Mouse (Mus musculus): ENCODE measurements at regions not wholly inside any gene's neighbourhood (a gene's known extent, or its start where the extent isn't known, plus 50 kb on each side); places are given as distances from the start of the nearest gene placed in this dataset.

DNA sequence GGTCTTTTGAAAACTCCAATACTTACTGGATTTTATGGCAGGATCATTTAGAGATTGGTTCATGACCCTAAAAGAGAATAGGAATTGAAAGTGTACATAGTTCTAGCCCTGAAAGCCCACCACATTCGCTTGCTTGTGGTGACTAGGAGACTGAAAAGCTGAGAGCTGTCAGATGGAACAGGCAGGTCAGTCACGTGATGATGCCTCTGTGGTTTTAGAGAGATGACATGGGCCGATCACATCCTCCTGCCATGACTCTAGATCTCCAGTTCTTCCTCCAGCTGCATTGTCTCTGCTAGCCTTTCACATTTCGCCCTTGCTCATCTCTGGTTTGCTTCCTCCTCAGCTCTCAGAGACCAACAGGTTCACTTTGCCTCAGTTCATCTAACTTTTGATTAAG is 98.6 kb upstream of the Slc7a14 start:
- intact Hi-C loops (cut with DNase I; ENCODE audit: low total_unique reads), result no loop called here
- DNase-seq, result no peak

DNA sequence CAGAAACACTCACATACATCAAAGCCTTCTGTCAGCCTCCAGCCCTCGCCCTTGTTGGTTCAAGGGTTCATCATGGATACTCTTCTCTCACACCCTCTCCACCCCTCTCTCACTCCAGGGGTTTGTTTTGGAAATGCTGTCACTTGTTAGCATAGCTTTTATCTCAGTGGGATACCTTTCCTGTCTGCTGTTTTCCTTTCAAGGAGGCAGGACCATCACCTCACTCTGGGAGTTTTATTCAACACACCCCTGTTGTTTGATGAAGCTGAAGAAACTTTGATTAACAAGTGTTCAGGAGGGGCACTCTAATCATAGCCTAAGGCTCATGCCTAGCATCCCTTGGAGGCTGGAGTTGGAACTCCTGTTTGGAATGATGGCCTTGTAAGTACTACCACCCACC is 95.7 kb upstream of the Slc7a14 start:
- no peak for DNase-seq
- intact Hi-C loops (cut with DNase I; ENCODE audit: low total_unique reads), result no loop called here

GRCm38 (mm10) chr3:31399136-31399535 is 89.0 kb upstream of the Slc7a14 start:
- intact Hi-C loops (cut with DNase I; ENCODE audit: low total_unique reads), result no loop called here
- no peak for DNase-seq

DNA sequence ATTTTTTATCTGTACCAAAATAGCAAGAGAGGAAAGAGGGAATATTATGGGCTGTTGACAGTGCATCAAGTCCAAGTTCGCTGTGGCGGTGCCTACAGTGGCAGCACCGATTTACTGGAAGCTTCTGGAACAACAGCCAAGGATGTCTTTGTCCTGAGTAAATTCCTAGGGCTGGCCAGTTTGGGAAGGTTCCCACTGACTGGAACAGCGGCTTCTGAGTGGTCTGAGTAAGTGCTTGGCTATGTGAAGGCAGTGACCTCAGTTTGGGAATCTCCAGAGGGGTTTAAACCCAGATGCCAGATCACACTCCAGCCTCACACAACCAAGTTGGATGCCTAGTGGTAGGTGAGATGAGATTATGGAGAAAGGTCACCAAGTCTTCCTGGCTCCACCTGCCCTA is 84.4 kb upstream of the Slc7a14 start:
- DNase-seq, result peak; percentile 35
- intact Hi-C loops (cut with DNase I; ENCODE audit: low total_unique reads), result no loop called here

DNA sequence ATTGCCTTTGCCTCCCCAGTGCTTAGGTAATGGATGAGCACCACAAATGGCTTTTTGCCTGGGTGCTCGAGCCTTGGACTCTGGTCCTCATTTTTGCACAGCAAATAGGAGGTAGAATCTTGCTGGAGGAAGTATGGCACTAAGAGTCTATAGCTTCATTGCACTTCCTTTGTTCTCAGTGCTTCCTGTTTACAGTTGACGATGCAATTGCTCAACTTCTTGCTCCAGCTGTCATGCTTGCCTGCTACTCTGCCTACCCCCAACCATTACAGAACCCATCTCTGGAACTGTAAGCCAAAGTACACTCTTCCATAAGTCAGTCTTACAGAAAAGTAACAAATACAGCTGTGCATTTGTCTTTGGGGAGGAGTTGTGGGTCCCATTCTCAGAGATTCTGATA is 79.8 kb upstream of the Slc7a14 start:
- intact Hi-C loops (cut with DNase I; ENCODE audit: low total_unique reads), result no loop called here
- DNase-seq, result no peak

- DNase-seq, result no peak
- intact Hi-C loops (cut with DNase I; ENCODE audit: low total_unique reads), result no loop called here
These were observed 65.5 kb upstream of the Slc7a14 start for GRCm38 (mm10) chr3:31375678-31376077.

DNA sequence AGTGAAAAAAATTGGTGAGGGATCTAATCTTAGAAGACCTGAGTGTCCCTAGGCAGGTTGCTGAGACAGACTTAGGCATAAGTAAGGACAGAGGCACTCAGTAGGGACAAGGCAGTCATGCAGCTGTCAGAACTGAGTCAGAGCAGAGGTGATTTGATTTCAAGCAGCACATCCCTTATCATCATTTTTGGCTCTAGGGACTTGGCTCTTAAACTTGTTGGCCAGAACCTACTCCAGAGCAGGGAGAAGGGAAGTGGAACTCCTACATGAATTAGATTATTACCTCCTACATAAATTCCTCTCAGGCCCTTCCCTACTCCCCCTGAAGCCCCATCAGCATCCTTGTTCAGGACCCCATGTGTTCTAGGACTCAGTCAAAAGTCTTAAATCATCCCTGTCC is 63.9 kb upstream of the Slc7a14 start:
- intact Hi-C loops (cut with DNase I; ENCODE audit: low total_unique reads), result no loop called here
- no peak for DNase-seq

GRCm38 (mm10) chr3:31368259-31368658 is 58.1 kb upstream of the Slc7a14 start:
- intact Hi-C loops (cut with DNase I; ENCODE audit: low total_unique reads), result no loop called here
- no peak for DNase-seq
